Mouse (Mus musculus) embryonic facial prominence, embryonic 10.5 days (tissue): ENCODE measurements at regions not wholly inside any gene's neighbourhood (a gene's known extent, or its start where the extent isn't known, plus 50 kb on each side); places are given as distances from the start of the nearest gene placed in this dataset.
A peak's percentile ranks its signal among the peaks of the same experiment; 100 is the strongest.

Experiments used
- DNase-seq: peaks from one replicate; pipeline ENCODE4 v3.0.0-alpha.2; 2017; ENCODE audit warnings: low spot score
- H3K27ac ChIP-seq: fragments of 300-500 bp; sonication (generic); replicated peaks from 2 replicates; pipeline ENCODE4 v1.5.1; 2016; ENCODE audit warnings: mild to moderate bottlenecking
- H3K27me3 ChIP-seq: fragments of 300-500 bp; sonication (generic); replicated peaks from 2 replicates; pipeline ENCODE4 v1.6.1; 2016; ENCODE audit warnings: low read depth, mild to moderate bottlenecking; ENCODE audit not compliant: poor library complexity, severe bottlenecking
- H3K36me3 ChIP-seq: fragments of 300-500 bp; sonication (generic); replicated peaks from 2 replicates; pipeline ENCODE4 v1.6.1; 2016; ENCODE audit warnings: mild to moderate bottlenecking, moderate library complexity
- H3K4me1 ChIP-seq: fragments of 300-500 bp; sonication (generic); 2 replicates; pipeline ENCODE4 v1.6.1; 2016
- H3K4me3 ChIP-seq: fragments of 300-500 bp; sonication (generic); 2 replicates; pipeline ENCODE4 v1.5.1; 2016; ENCODE audit warnings: mild to moderate bottlenecking, moderate library complexity
- H3K9me3 ChIP-seq: fragments of 300-500 bp; sonication (generic); 2 replicates; pipeline ENCODE4 v1.6.1; 2016; ENCODE audit warnings: mild to moderate bottlenecking
- WGBS: fragments of 180-500 bp; shearing (Covaris S2); methylation state at CpG from one replicate; pipeline ENCODE4 v1.1.7; 2016; 5-methylcytosine and 5-hydroxymethylcytosine counted together

GRCm38 (mm10) chr5:62545785-62546184 lies 220.2 kb downstream of the Arap2 start:
- Histone ChIP-seq H3K27ac (no peak overlapping the region), H3K4me3 (no peak overlapping the region), H3K4me1 (no peaks in the 10 kb centered on the region), H3K9me3 (no peaks in the 10 kb centered on the region), H3K36me3 (no peaks in the 10 kb centered on the region), H3K27me3 (no peaks in the 10 kb centered on the region)
- DNase-seq, result no peak

GRCm38 (mm10) chr5:62539304-62539703 lies 226.7 kb downstream of the Arap2 start:
- Histone ChIP-seq H3K4me3 (no peak overlapping the region), H3K27me3 (no peaks in the 10 kb centered on the region), H3K36me3 (no peaks in the 10 kb centered on the region), H3K27ac (no peak overlapping the region), H3K9me3 (no peaks in the 10 kb centered on the region), H3K4me1 (no peaks in the 10 kb centered on the region)
- DNase-seq, result no peak
- 89% methylated on average over 2 of the region's 2 CpGs for WGBS

- Histone ChIP-seq H3K27ac (no peak overlapping the region), H3K36me3 (no peaks in the 10 kb centered on the region), H3K9me3 (no peaks in the 10 kb centered on the region), H3K4me1 (no peaks in the 10 kb centered on the region), H3K4me3 (no peak overlapping the region), H3K27me3 (no peaks in the 10 kb centered on the region)
- 86% methylated on average over 1 of the region's 1 CpGs for WGBS
- DNase-seq, result no peak
Observed at GRCm38 (mm10) chr5:62511827-62512226, 254.1 kb downstream of the Arap2 start.

- H3K4me3 ChIP-seq, result no peak overlapping the region
- H3K36me3 ChIP-seq, result no peaks in the 10 kb centered on the region
- H3K9me3 ChIP-seq, result no peaks in the 10 kb centered on the region
- no peaks in the 10 kb centered on the region for H3K4me1 ChIP-seq
- 41% methylated on average over 5 of the region's 5 CpGs for WGBS
- peak; percentile 76 for DNase-seq
- no peak overlapping the region for H3K27ac ChIP-seq
- H3K27me3 ChIP-seq, result no peaks in the 10 kb centered on the region
Observed at GRCm38 (mm10) chr5:62483521-62483920, 282.4 kb downstream of the Arap2 start.

GRCm38 (mm10) chr5:62480967-62481366 lies 285.0 kb downstream of the Arap2 start:
- H3K27me3 ChIP-seq, result no peaks in the 10 kb centered on the region
- H3K9me3 ChIP-seq, result no peaks in the 10 kb centered on the region
- no peak overlapping the region for H3K4me3 ChIP-seq
- no peaks in the 10 kb centered on the region for H3K36me3 ChIP-seq
- WGBS, result 24% methylated on average over 1 of the region's 1 CpGs
- DNase-seq, result no peak
- H3K4me1 ChIP-seq, result no peaks in the 10 kb centered on the region
- no peak overlapping the region for H3K27ac ChIP-seq

GRCm38 (mm10) chr5:62473412-62473811 lies 292.5 kb downstream of the Arap2 start:
- H3K4me1 ChIP-seq, result no peaks in the 10 kb centered on the region
- no peak overlapping the region for H3K27ac ChIP-seq
- no peaks in the 10 kb centered on the region for H3K27me3 ChIP-seq
- no peak overlapping the region for H3K4me3 ChIP-seq
- WGBS, result 85% methylated on average over 3 of the region's 3 CpGs
- no peaks in the 10 kb centered on the region for H3K36me3 ChIP-seq
- no peaks in the 10 kb centered on the region for H3K9me3 ChIP-seq
- DNase-seq, result no peak

- no peak overlapping the region for H3K27ac ChIP-seq
- H3K4me1 ChIP-seq, result no peaks in the 10 kb centered on the region
- no peak for DNase-seq
- no peaks in the 10 kb centered on the region for H3K9me3 ChIP-seq
- H3K36me3 ChIP-seq, result no peaks in the 10 kb centered on the region
- WGBS, result 89% methylated on average over 1 of the region's 1 CpGs
- H3K4me3 ChIP-seq, result no peak overlapping the region
- H3K27me3 ChIP-seq, result no peaks in the 10 kb centered on the region
Observed at GRCm38 (mm10) chr5:62466802-62467201, 299.2 kb downstream of the Arap2 start.

- Histone ChIP-seq H3K36me3 (no peaks in the 10 kb centered on the region), H3K4me1 (no peaks in the 10 kb centered on the region), H3K9me3 (no peaks in the 10 kb centered on the region), H3K27me3 (no peaks in the 10 kb centered on the region), H3K4me3 (no peak overlapping the region), H3K27ac (no peak overlapping the region)
- no peak for DNase-seq
- WGBS, result 79% methylated on average over 2 of the region's 2 CpGs
Observed at GRCm38 (mm10) chr5:62462574-62462973, 303.4 kb downstream of the Arap2 start.
